Mouse (Mus musculus): ENCODE data around the gene Gsc2.

DNA sequence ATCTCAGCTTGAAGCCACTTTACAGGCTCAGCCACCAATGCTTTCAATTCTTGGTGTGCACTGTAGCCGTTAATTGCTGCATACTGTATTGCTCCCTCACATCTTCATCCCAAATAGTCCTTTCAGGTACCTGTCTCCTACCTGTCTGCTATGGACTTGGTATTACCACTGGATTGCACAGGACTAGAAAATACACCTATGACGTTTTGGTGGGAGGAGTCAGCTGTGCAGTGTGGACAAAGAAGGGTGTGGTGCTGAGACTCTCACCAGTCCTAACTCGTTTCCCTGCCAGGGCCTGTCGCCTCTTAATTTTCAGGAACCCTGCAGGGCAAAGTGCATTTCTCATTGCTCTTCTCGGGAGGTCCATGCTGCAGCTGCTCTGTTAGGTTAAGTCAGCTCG lies 49.1 kb downstream of the Gsc2 start:
- TF ChIP-seq RAD21 (IDR thresholded peaks at IDR 0.05; ENCODE audit: low read depth, low read length) (no peak), JUND (conservative IDR thresholded peaks at IDR 0.05; ENCODE audit: low read depth, low read length) (no peak), CTCF (conservative IDR thresholded peaks at IDR 0.05 in 1 of 2, IDR thresholded peaks at IDR 0.05 in 1 of 2; ENCODE audit: low read depth in 2 of 2, low read length in 2 of 2) (no peak)
